Mouse (Mus musculus): Measurements from ENCODE around the gene Mpp3.
A peak's percentile ranks its signal among the peaks of the same experiment; 100 is the strongest.

Gene Mpp3

GRCm38 (mm10) chr11:102028087-102028816 is at the start of gene Mpp3:
Mpp3 (minus strand) TSS chr11:102028461.
- DNase-seq (ENCODE audit: low read depth, low spot score): no peak

DNA sequence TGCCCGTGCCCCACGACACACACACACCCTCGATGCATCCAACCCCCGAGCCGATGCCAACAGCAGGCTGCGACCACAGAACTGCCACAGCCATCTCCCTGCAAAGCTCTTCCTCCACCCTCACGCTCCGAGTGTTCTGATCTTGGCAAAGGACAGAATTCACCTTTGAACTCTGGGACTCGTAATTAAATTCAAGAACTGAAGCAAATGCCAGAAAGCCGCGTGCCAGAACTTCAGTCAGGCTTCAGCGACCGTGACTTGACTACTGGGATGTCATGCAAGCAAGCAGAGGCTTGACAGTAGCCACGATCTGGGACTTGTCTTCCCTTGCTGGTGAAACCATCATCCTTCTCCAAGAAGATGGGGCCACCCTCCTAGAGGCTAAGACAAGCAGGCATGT is 45.5 kb upstream of the Mpp3 start:
- no peak for DNase-seq (ENCODE audit: low read depth, low spot score)

DNA sequence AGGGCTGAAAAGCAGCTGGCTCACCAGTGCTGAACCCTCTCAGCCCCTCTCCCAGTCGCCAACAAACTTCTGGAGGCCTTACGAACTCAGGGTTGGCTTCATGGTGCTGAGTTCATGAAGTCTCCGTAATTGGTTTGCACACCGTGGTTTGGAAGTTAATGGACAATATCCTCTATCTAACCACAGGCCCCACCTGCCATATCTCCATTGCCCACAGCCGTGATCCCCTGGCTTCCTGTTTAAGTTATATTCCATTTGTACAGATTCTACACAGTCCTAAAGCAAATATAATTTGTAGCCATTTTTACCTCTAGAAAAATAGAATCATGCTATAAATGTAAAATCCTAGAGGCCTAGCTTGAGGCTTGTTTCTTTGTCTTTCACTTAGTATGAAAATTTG is 44.5 kb upstream of the Mpp3 start:
- no peak for DNase-seq (ENCODE audit: low read depth, low spot score)

- no peak for DNase-seq (ENCODE audit: low read depth, low spot score)
Measured at GRCm38 (mm10) chr11:102070426-102070825, 42.2 kb upstream of the Mpp3 start.

GRCm38 (mm10) chr11:102069633-102070032 is 41.4 kb upstream of the Mpp3 start:
- DNase-seq (ENCODE audit: low read depth, low spot score): no peak

DNA sequence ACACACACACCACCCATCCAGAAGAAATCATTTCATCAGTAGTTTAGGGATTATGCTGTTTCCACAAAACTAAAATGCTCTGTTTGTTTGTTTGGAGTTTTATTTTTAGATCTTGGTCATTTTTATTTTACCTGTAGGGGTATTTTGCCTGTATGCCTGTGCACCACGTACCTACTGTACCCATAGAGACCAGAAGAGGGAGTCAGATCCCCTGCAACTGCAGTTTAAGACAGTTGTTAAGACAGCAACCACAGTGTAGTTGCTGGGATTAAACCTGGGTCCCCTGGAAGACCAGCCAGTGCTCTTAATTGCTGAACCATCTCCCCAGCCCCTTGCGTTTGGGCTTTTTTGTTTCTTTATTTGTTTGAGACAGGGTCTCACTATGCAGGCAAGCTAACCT is 40.7 kb upstream of the Mpp3 start:
- DNase-seq (ENCODE audit: low read depth, low spot score): no peak

DNA sequence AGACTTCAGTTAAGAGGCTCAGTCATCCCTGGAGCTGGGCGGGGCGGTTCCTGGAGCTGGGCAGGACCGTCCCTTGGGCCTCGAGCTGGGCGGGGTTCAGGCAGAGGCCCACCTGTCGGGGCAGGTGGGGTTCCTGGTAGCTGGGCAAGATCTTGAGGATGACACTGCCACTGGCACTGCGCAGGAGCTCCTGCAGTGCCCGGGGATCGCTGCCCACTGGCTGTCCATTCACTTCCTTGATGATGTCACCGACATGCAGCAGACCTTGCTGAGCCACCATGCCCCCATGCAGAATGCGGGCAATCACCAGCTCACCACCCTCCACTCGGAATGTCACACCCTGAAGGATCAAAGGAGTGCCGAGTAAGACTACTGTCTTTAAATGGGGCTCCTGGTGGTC is 34.8 kb upstream of the Mpp3 start:
- no peak for DNase-seq (ENCODE audit: low read depth, low spot score)

DNA sequence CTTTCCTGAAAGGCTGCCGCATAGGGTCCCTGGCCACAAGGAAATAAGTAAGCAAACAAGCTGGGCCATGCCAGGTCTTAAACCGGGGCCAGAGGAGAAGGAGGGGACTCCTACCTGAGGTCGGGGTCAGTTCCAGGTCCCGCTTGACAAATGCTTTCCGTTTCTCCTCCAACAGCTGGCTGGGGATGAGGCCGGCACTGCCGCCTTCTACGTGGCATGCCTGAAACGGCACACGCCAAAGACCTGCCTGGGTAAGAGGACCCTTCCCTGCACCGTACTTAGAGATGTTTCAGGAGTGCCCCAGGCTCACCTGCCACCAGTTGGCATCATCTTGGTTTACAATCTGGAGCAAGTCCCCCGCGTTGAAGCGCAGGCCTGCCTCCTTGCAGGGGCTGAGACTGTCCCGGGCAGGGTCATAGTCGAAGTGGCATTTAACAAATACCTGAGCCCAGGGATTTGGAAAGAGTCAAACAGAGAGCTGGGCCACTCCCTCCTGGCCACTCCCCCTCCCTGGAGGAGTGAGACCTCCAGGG is 33.7 kb upstream of the Mpp3 start:
- DNase-seq (ENCODE audit: low read depth, low spot score): no peak

DNA sequence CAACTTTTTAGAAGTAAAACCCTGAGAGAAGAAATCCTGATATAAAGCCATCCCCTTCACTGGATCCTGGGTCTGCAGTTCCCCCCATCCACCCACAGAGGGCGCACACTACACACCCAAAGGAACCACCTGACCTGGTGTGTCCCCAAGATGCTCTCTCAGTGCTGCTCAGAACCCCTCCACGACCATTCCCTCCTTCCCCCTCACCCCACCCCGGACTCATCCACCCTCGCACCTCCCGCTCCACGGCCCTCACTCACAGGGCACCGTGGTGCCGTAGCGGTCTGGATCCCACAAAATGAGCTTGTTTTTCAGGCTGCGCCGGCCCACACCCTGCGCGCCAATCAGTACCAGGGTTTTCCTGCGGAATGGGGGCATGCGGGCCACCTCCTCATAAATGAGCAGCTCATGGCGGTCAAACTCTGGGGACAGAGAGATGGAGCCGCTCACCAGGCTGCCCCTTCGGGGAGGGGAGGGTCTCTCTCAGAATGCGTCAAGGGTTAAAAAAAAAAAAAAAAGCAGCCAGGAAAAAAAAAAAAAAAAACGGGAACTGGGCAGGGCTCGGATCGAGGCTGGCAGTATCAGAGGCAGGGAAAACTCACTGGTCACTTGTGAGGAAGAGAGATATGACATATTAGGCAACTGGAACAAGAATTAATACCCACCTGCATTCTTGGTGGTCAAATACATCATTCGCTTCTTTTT is 33.1 kb upstream of the Mpp3 start:
- DNase-seq (ENCODE audit: low read depth, low spot score): peak; percentile 70

DNA sequence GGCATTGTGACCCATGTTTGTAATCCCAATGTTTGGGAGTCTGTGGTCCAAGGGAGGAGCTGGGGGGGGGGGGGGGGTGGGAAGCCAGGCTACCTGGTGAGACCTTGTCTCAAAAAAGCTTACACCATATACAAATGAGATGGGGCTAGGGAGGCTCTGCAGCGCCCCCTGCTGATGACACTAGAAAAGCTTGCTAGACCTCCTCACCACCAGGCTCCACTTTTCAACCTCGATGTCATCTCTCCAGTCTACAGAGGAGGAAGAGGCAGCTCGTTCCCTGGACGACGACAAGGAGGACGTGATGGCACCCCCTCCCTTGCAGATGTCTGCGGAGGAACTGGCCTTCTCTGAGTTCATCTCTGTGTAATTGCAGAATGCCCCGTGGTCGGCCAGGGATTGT is 25.6 kb upstream of the Mpp3 start:
- peak; percentile 31 for DNase-seq (ENCODE audit: low read depth, low spot score)

GRCm38 (mm10) chr11:102053183-102053582 is 24.9 kb upstream of the Mpp3 start:
- no peak for DNase-seq (ENCODE audit: low read depth, low spot score)

DNA sequence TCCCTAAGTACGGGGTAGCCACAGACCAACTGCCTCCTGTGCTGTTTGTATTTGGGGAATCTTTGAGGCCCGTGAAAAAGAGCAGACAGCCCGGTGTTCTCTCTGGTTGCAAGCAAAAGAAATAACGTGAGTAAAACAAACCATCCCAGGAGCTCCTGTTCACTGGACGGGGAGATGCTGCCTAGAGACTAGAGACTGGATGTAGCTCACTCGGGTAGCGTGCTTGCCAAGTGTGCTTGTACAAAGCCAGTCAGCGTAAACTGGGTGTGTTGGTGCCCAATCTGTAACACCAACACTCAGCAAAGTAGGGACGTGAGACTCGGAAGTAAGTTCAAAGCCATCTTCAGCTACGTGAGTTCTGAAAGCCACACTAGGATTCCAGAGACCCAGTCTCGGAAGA is 24.4 kb upstream of the Mpp3 start:
- no peak for DNase-seq (ENCODE audit: low read depth, low spot score)

- no peak for DNase-seq (ENCODE audit: low read depth, low spot score)
Measured at GRCm38 (mm10) chr11:102051954-102052353, 23.7 kb upstream of the Mpp3 start.

- DNase-seq (ENCODE audit: low read depth, low spot score): no peak
Measured at GRCm38 (mm10) chr11:102051541-102051940, 23.3 kb upstream of the Mpp3 start.

DNA sequence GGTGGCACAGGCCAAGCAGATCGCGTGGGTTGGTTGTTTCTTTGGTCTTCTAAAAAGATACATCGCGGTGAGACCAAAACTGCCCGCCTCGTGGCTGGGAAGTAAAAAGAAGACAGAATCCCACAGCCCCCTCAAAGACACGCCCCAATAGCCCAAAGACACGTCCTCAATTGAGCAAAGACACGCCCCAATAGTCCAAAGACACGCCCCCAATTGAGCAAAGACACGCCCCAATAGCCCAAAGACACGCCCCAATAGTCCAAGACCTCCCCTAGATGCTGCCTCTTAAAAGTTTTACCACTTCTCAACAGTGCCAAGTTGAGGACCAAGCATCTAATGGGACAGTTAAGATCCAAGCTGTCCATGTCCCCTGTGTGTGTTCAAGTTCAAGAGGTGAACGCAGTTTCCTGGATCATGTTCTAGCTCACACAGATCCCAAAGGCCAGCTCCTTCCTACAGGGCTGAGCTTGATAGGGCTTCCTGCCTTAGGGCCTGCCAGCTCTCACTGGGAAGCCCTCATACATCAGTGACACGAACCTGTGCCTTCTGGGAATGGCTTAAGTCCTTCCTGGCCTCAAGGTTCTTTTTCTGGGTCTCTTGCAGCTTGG is 21.7 kb upstream of the Mpp3 start:
- no peak for DNase-seq (ENCODE audit: low read depth, low spot score)

DNA sequence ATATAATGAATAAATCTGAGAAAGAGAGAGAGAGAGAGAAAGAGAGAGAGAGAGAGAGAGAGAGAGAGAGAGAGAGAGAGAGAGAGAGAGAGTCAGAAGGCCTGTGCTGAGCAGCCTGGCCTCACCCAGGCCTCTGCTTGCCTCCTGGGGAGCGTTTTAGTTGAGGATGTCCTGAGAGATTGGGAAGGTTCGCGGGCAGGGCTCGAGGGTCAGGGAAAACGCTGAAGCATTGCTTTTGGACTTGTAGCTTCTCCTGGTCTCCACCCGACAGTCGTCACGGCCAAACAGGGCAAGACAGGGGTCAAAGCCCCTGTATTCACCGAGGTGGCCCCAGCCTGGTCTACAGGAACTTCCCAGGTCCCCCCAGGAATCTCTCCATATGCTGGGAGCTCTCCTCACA is 18.3 kb upstream of the Mpp3 start:
- DNase-seq (ENCODE audit: low read depth, low spot score): no peak

DNA sequence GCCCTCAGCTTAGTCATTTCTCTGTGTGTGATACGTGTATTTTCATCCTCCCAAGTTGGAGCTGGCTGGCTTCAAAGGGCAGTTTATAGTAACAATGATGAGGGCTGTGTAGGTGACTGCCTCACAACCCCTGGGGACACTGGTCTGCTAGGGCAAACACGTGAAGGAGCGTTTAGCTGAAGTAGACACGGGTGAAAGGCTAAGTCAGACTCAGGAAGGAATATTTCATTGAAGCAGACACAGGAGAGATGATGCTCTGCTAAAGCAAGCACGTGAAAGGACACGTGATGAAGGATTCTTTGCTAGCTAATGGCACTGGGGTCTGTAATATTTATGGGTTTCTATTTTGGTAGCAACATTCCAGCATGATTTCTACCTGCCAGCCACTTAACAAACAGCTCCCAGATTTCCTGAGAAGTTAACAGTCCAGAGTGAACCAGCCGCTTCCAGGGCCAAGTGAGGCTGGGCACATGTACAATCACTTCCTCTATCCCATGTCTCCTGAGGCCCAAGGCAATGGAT is 16.5 kb upstream of the Mpp3 start:
- DNase-seq (ENCODE audit: low read depth, low spot score): no peak

DNA sequence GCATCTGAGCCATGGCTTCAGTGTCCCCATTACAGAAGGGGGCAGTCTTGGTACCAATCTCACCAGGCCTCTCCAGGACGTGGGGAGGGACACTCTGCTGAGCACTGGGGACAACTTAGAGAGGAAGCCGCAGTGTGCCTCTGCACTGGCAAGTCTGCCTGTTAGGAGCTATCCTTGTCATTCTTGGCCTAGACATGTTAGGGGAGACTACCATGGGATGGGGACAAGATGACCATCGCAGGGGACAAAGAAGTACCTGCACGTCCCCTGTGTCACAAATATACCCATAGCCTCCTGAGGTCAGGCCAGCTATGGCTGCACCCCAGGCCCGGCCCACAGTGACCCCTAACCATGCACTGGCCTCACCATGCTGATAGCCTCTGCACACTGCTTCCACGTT is 15.1 kb upstream of the Mpp3 start:
- DNase-seq (ENCODE audit: low read depth, low spot score): no peak

- no peak for DNase-seq (ENCODE audit: low read depth, low spot score)
Measured at GRCm38 (mm10) chr11:102042971-102043370, 14.7 kb upstream of the Mpp3 start.

GRCm38 (mm10) chr11:102041350-102041949 is 13.2 kb upstream of the Mpp3 start, which contains the start of gene Cd300lg:
Cd300lg (plus strand) TSS chr11:102041509.
- no peak for DNase-seq (ENCODE audit: low read depth, low spot score)

DNA sequence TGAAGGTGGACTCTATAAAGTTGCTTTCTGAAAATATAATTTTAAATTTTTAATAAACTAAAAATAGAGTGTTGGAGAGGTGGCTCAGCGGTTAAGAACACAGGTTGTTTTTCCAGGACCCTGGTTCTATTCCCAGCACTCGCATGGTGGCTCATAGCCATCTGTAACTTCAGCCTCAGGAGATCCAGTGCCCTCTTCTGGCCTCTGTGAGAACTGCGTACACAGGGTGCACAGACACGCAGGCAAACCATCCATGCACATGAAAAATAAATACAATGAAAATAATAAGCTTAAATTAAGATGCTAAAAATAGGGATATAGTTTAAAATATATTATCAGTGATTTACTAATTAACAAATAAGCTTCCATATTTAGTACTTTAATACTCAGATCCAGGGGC is 12.4 kb upstream of the Mpp3 start:
- no peak for DNase-seq (ENCODE audit: low read depth, low spot score)

DNA sequence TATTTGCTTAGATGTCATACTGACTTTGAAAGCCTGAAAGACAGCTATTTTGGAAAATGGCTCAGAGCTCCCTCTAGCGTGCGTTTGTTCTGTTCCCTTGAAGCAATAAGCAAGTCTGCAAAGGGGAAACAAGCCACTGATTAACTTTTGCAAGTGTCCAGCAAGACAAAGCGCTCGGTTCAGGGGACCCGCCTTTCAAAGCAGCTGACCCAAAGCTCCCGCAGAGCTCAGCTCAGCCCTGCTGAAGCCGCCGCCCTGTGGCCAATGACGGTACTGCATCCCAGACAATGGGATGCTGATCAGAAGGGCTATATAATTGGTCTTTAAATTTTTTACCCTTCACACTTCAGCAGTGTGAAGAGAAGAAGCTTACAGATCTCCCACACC is 11.9 kb upstream of the Mpp3 start:
- peak; percentile 50 for DNase-seq (ENCODE audit: low read depth, low spot score)

Measured in c-Kit-negative CD71-positive TER-119-positive erythroid progenitor cells, embryonic 14.5 days (primary cell).